Mouse (Mus musculus): ENCODE results near the gene Tesk1.

- no peak for TF ChIP-seq CTCF (conservative IDR thresholded peaks at IDR 0.05; ENCODE audit: insufficient read depth, insufficient read length, low read depth, low read length)
- no peak for TF ChIP-seq POLR2A (IDR thresholded peaks at IDR 0.05; ENCODE audit: low read depth, low read length)
These were observed 12.5 kb downstream of the Tesk1 start, which contains the start of gene Cd72 for GRCm38 (mm10) chr4:43454041-43454836.

Data from kidney, adult 2 months (tissue).